Mouse (Mus musculus): ENCODE results near the gene Mecr. TPM values are rescaled to one million over a fixed set of nuclear protein-coding genes. Genes with fewer than 3 reads are reported as not detected.

The Mecr gene
- polyA plus RNA-seq, 1 experiment from 2014 or later: 44.6 TPM

- ATAC-seq (ENCODE audit: insufficient number of reproducible peaks, low FRiP score, low TSS enrichment, low read depth): no peak
- peaks cover 73% of the 10 kb centered on the region for H3K36me3 ChIP-seq
These were observed 55.4 kb downstream of the Mecr start for GRCm38 (mm10) chr4:131898503-131899179.

GRCm38 (mm10) chr4:131899180-131899554 lies 55.9 kb downstream of the Mecr start:
- ATAC-seq (ENCODE audit: insufficient number of reproducible peaks, low FRiP score, low TSS enrichment, low read depth): no peak
- Histone ChIP-seq H3K4me2 (no peak overlapping the region), H3K9ac (no peak overlapping the region), H3K27ac (no peak overlapping the region), H3K4me3 (no peak overlapping the region), H3K27me3 (no peaks in the 10 kb centered on the region), H3K9me3 (no peaks in the 10 kb centered on the region), H3K36me3 (peaks cover 72% of the 10 kb centered on the region), H3K4me1 (no peaks in the 10 kb centered on the region)
- 67% methylated on average over 6 of the region's 6 CpGs for WGBS

More at GRCm38 (mm10) chr4:131898503-131899179, 55.4 kb downstream of the Mecr start:
- WGBS: 72% methylated on average over 12 of the region's 12 CpGs
- no peaks in the 10 kb centered on the region for H3K9me3 ChIP-seq
- no peak overlapping the region for H3K4me3 ChIP-seq
- no peak overlapping the region for H3K9ac ChIP-seq
- H3K4me2 ChIP-seq: no peak overlapping the region
- no peaks in the 10 kb centered on the region for H3K27me3 ChIP-seq
- no peaks in the 10 kb centered on the region for H3K4me1 ChIP-seq
- H3K27ac ChIP-seq: no peak overlapping the region

GRCm38 (mm10) chr4:131901090-131901489 lies 57.8 kb downstream of the Mecr start:
- Histone ChIP-seq H3K4me3 (no peak overlapping the region), H3K9me3 (no peaks in the 10 kb centered on the region), H3K9ac (no peak overlapping the region), H3K27ac (no peak overlapping the region), H3K27me3 (no peaks in the 10 kb centered on the region), H3K4me1 (no peaks in the 10 kb centered on the region), H3K36me3 (peaks cover 65% of the 10 kb centered on the region), H3K4me2 (no peak overlapping the region)
- no peak for ATAC-seq (ENCODE audit: insufficient number of reproducible peaks, low FRiP score, low TSS enrichment, low read depth)
- WGBS: 87% methylated on average over 15 of the region's 15 CpGs

GRCm38 (mm10) chr4:131904478-131904877 lies 61.2 kb downstream of the Mecr start:
- H3K9ac ChIP-seq: no peak overlapping the region
- no peak overlapping the region for H3K4me3 ChIP-seq
- ATAC-seq (ENCODE audit: insufficient number of reproducible peaks, low FRiP score, low TSS enrichment, low read depth): no peak
- 53% methylated on average over 8 of the region's 8 CpGs for WGBS
- no peaks in the 10 kb centered on the region for H3K9me3 ChIP-seq
- H3K4me1 ChIP-seq: no peaks in the 10 kb centered on the region
- H3K27ac ChIP-seq: no peak overlapping the region
- no peak overlapping the region for H3K4me2 ChIP-seq
- H3K27me3 ChIP-seq: no peaks in the 10 kb centered on the region
- peaks cover 40% of the 10 kb centered on the region for H3K36me3 ChIP-seq

GRCm38 (mm10) chr4:131906423-131906822 lies 63.2 kb downstream of the Mecr start:
- no peaks in the 10 kb centered on the region for H3K9me3 ChIP-seq
- peaks cover 15% of the 10 kb centered on the region for H3K4me1 ChIP-seq
- 60% methylated on average over 6 of the region's 6 CpGs for WGBS
- H3K27ac ChIP-seq: no peak overlapping the region
- peaks cover 21% of the 10 kb centered on the region for H3K36me3 ChIP-seq
- no peak overlapping the region for H3K4me2 ChIP-seq
- no peak overlapping the region for H3K4me3 ChIP-seq
- H3K9ac ChIP-seq: no peak overlapping the region
- no peak for ATAC-seq (ENCODE audit: insufficient number of reproducible peaks, low FRiP score, low TSS enrichment, low read depth)
- no peaks in the 10 kb centered on the region for H3K27me3 ChIP-seq

GRCm38 (mm10) chr4:131907912-131908311 lies 64.6 kb downstream of the Mecr start:
- ATAC-seq (ENCODE audit: insufficient number of reproducible peaks, low FRiP score, low TSS enrichment, low read depth): no peak
- no peak overlapping the region for H3K4me2 ChIP-seq
- H3K27me3 ChIP-seq: no peaks in the 10 kb centered on the region; the same call in 1 of the 2 replicates
- no peak overlapping the region for H3K27ac ChIP-seq
- WGBS: 89% methylated on average over 3 of the region's 3 CpGs
- H3K9me3 ChIP-seq: no peaks in the 10 kb centered on the region
- H3K4me3 ChIP-seq: no peak overlapping the region
- H3K4me1 ChIP-seq: peaks cover 20% of the 10 kb centered on the region
- no peak overlapping the region for H3K9ac ChIP-seq
- peaks cover 9% of the 10 kb centered on the region; the same call in 1 of the 2 replicates for H3K36me3 ChIP-seq

- H3K27me3 ChIP-seq: no peaks in the 10 kb centered on the region; the same call in 1 of the 2 replicates
- H3K36me3 ChIP-seq: no peaks in the 10 kb centered on the region; the same call in 1 of the 2 replicates
- H3K9me3 ChIP-seq: no peaks in the 10 kb centered on the region
- H3K9ac ChIP-seq: no peak overlapping the region
- H3K27ac ChIP-seq: no peak overlapping the region
- WGBS: 7% methylated on average over 18 of the region's 21 CpGs
- H3K4me1 ChIP-seq: peaks cover 43% of the 10 kb centered on the region
- no peak for ATAC-seq (ENCODE audit: insufficient number of reproducible peaks, low FRiP score, low TSS enrichment, low read depth)
- H3K4me3 ChIP-seq: no peak overlapping the region
- peak overlapping the region; percentile 2; the same call in 1 of the 2 replicates for H3K4me2 ChIP-seq
These were observed 67.1 kb downstream of the Mecr start for GRCm38 (mm10) chr4:131910237-131910994.

- peaks cover 54% of the 10 kb centered on the region for H3K4me1 ChIP-seq
- no peaks in the 10 kb centered on the region for H3K9me3 ChIP-seq
- H3K36me3 ChIP-seq: no peaks in the 10 kb centered on the region
- H3K27ac ChIP-seq: no peak overlapping the region
- no peak overlapping the region for H3K9ac ChIP-seq
- H3K27me3 ChIP-seq: peaks cover 9% of the 10 kb centered on the region
- 43% methylated on average over 3 of the region's 5 CpGs for WGBS
- no peak overlapping the region for H3K4me2 ChIP-seq
- H3K4me3 ChIP-seq: no peak overlapping the region
- no peak for ATAC-seq (ENCODE audit: insufficient number of reproducible peaks, low FRiP score, low TSS enrichment, low read depth)
These were observed 68.3 kb downstream of the Mecr start for GRCm38 (mm10) chr4:131911521-131911920.

GRCm38 (mm10) chr4:131913526-131913925 lies 70.3 kb downstream of the Mecr start:
- Histone ChIP-seq H3K27ac (no peak overlapping the region), H3K27me3 (peaks cover 17% of the 10 kb centered on the region), H3K4me1 (peaks cover 71% of the 10 kb centered on the region), H3K9me3 (no peaks in the 10 kb centered on the region), H3K36me3 (no peaks in the 10 kb centered on the region), H3K4me3 (no peak overlapping the region), H3K9ac (no peak overlapping the region), H3K4me2 (no peak overlapping the region)
- ATAC-seq (ENCODE audit: insufficient number of reproducible peaks, low FRiP score, low TSS enrichment, low read depth): no peak
- 37% methylated on average over 10 of the region's 10 CpGs for WGBS

GRCm38 (mm10) chr4:131914046-131914643 lies 70.9 kb downstream of the Mecr start:
- Histone ChIP-seq H3K9ac (no peak overlapping the region), H3K9me3 (no peaks in the 10 kb centered on the region), H3K4me3 (no peak overlapping the region), H3K4me1 (peaks cover 77% of the 10 kb centered on the region), H3K27ac (no peak overlapping the region), H3K4me2 (no peak overlapping the region), H3K27me3 (peaks cover 17% of the 10 kb centered on the region), H3K36me3 (no peaks in the 10 kb centered on the region)
- no peak for ATAC-seq (ENCODE audit: insufficient number of reproducible peaks, low FRiP score, low TSS enrichment, low read depth)
- 20% methylated on average over 9 of the region's 9 CpGs for WGBS

- no peaks in the 10 kb centered on the region for H3K36me3 ChIP-seq
- H3K4me1 ChIP-seq: peaks cover 84% of the 10 kb centered on the region
- H3K27ac ChIP-seq: peak overlapping the region; percentile 71
- ATAC-seq (ENCODE audit: insufficient number of reproducible peaks, low FRiP score, low TSS enrichment, low read depth): no peak
- H3K9me3 ChIP-seq: no peaks in the 10 kb centered on the region
- peak overlapping the region; percentile 26 for H3K4me3 ChIP-seq
- WGBS: 4% methylated on average over 31 of the region's 31 CpGs
- H3K27me3 ChIP-seq: peaks cover 17% of the 10 kb centered on the region
- H3K9ac ChIP-seq: 0 out of 2 replicates have a peak overlapping the region, but pooled peaks have one; percentile 14
- H3K4me2 ChIP-seq: peak overlapping the region; percentile 58
These were observed 71.7 kb downstream of the Mecr start for GRCm38 (mm10) chr4:131914891-131915469.
